Comparison of ENCODE assay signal across 8 mouse cellular contexts in the genomic region with DNA sequence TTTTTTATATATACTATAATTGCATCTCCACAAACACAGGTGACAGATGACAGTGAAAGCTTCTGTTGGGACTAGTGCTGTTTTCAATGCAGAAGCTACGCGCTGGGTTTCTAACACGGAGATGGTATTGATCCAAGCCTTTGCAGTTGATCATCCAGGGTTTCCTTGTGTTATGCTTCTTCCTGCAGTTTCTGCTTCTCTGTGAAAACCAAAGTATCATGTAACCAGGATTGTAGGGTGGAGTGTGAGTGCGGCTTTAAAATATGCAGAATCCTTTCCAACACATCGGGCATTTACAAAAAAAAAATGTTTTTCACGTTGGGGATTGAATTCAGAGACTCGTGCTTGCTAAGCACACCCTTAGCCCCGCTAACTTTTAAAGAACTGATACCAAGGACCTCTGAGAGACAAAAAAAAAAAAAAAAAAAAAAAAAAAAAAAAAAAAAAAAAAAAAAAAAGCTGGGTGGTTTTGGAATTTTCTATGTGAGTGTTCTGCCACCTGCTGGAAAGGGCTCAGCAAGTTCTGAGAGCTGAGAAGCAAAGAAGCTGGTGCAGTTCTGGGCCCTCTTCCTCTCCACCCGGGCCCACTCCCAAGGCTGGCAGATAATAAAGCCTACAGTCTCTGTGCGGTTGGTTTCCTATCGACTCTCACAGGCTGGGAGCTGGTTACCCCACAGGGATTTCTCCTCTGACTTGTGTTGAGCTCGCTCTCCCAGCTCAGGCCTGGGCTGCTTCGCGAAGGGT.
DNase-seq lines count a peak whose midpoint lies in the region; ATAC-seq and TF ChIP-seq lines count a peak whose summit lies in the region.

No protein-coding gene starts in this region.

- no peak overlapping the region for H3K9ac ChIP-seq in hindbrain, embryonic 14.5 days

- H3K9me3 ChIP-seq in hindbrain, embryonic 14.5 days (ENCODE audit: control insufficient read depth, low read length) = no peaks in the 10 kb centered on the region

- no peak overlapping the region for H3K4me2 ChIP-seq in hindbrain, embryonic 14.5 days (replicated peaks)

- H3K27me3 ChIP-seq in spleen, adult 2 months (ENCODE audit: control insufficient read depth, insufficient read depth, low read length) = no peaks in the 10 kb centered on the region
- H3K27me3 ChIP-seq in hindbrain, embryonic 14.5 days (ENCODE audit: control insufficient read depth, insufficient read depth, low read length) = no peaks in the 10 kb centered on the region

- peak; percentile 14 to 19 for DNase-seq in spleen, adult 2 months (ENCODE audit: low read depth in 1 of 2, low spot score in 2 of 2)
- DNase-seq in spleen, adult 12 weeks (ENCODE audit: low spot score) = no peak
- peak; percentile 35 for DNase-seq in cerebellum, adult 9-11 months
- peak; percentile 15 to 71 for DNase-seq in frontal cortex, adult 2 months (ENCODE audit: extremely low spot score in 1 of 2, low spot score in 1 of 2)
- DNase-seq in hindbrain, embryonic 14.5 days (ENCODE audit: low spot score) = peak; percentile 70
- peak; percentile 60 to 73 for DNase-seq in layer of hippocampus, postnatal 10 days (ENCODE audit: low spot score in 2 of 2)
- DNase-seq in lung, postnatal 36 days = peak; percentile 77
- peak; percentile 9 to 13 for DNase-seq in spleen, postnatal 36 days (ENCODE audit: low spot score in 2 of 2)

- no peak overlapping the region for H3K4me3 ChIP-seq in spleen, adult 2 months (ENCODE audit: extremely low read depth, insufficient read depth, insufficient read length)
- no peak overlapping the region for H3K4me3 ChIP-seq in hindbrain, embryonic 14.5 days (replicated peaks; ENCODE audit: low read length)

- TF ChIP-seq CTCF in spleen, adult 2 months (IDR thresholded peaks at IDR 0.05; ENCODE audit: extremely low read depth, insufficient read depth, insufficient read length, insufficient replicate concordance) = no peak

- no peaks in the 10 kb centered on the region for H3K4me1 ChIP-seq in spleen, adult 2 months (ENCODE audit: control insufficient read depth, insufficient read depth, insufficient read length)
- H3K4me1 ChIP-seq in hindbrain, embryonic 14.5 days (replicated peaks; ENCODE audit: control insufficient read depth, insufficient read depth, low read length) = no peaks in the 10 kb centered on the region

- WGBS in spleen, adult 2 months = 55% methylated on average over 14 of the region's 14 CpGs
- 58% methylated on average over 14 of the region's 14 CpGs for WGBS in hindbrain, embryonic 14.5 days

- H3K36me3 ChIP-seq in spleen, adult 2 months (ENCODE audit: control insufficient read depth, insufficient read depth, low read length) = no peaks in the 10 kb centered on the region
- no peaks in the 10 kb centered on the region for H3K36me3 ChIP-seq in hindbrain, embryonic 14.5 days (replicated peaks; ENCODE audit: control insufficient read depth, insufficient read depth)

- no peak for ATAC-seq in hindbrain, embryonic 14.5 days (ENCODE audit: low FRiP score)

- no peak overlapping the region for H3K27ac ChIP-seq in spleen, adult 2 months (ENCODE audit: insufficient read depth, low read length)
- no peak overlapping the region for H3K27ac ChIP-seq in hindbrain, embryonic 14.5 days

- no peak for TF ChIP-seq POLR2A in spleen, adult 2 months (IDR thresholded peaks at IDR 0.05; ENCODE audit: low read depth, low read length)
